Mouse (Mus musculus) MEL (cell line): Measurements from ENCODE around the gene Acly. TPM values are rescaled to one million over a fixed set of nuclear protein-coding genes. Genes with fewer than 3 reads are reported as not detected.

ENCODE experiments used
- DNase-seq: peaks from one replicate; pipeline ENCODE4 v3.0.0; 2011; ENCODE audit warnings: low read depth, low spot score
- H3K27ac ChIP-seq: 2 replicates; pipeline ENCODE4 v1.5.1; 2012; ENCODE audit warnings: low read depth, mild to moderate bottlenecking, control low read depth, low read length, moderate library complexity; ENCODE audit not compliant: control insufficient read depth
- H3K27me3 ChIP-seq, 2 experiments: fragments of 150-350 bp in 1 of 2; sonication (generic) in 1 of 2; 2 replicates each; pipeline ENCODE4 v1.6.1; 2012; ENCODE audit warnings: low read length in 2 of 2, mild to moderate bottlenecking in 2 of 2, improper control_type of control experiment in 1 of 2, moderate library complexity in 1 of 2; ENCODE audit not compliant: insufficient read depth in 2 of 2, control insufficient read depth in 1 of 2
- H3K36me3 ChIP-seq, 2 experiments: 2 replicates each; pipeline ENCODE4 v1.6.1; 2012 to 2014; ENCODE audit warnings: low read length in 2 of 2, improper control_type of control experiment in 1 of 2, inconsistent platforms in 1 of 2, mild to moderate bottlenecking in 1 of 2; ENCODE audit not compliant: insufficient read depth in 2 of 2, control insufficient read depth in 1 of 2
- H3K4me1 ChIP-seq, 2 experiments: fragments of 150-350 bp in 1 of 2; sonication (generic) in 1 of 2; 2 replicates each; pipeline ENCODE4 v1.6.1; 2012; ENCODE audit warnings: low read length in 2 of 2, improper control_type of control experiment in 1 of 2, mild to moderate bottlenecking in 1 of 2; ENCODE audit not compliant: insufficient read depth in 2 of 2, control insufficient read depth in 1 of 2
- H3K4me3 ChIP-seq, 2 experiments: fragments of 150-350 bp in 1 of 2; sonication (generic) in 1 of 2; 2 replicates each; pipeline ENCODE4 v1.5.1; 2012; ENCODE audit warnings: low read depth in 2 of 2, low read length in 2 of 2, mild to moderate bottlenecking in 2 of 2, moderate library complexity in 2 of 2, control low read depth in 1 of 2, improper control_type of control experiment in 1 of 2; ENCODE audit not compliant: control insufficient read depth in 1 of 2, insufficient read depth in 1 of 2
- H3K79me2 ChIP-seq: 2 replicates; pipeline ENCODE4 v1.6.1; 2012; ENCODE audit warnings: mild to moderate bottlenecking, low read length, moderate library complexity; ENCODE audit not compliant: control insufficient read depth, poor library complexity, insufficient read depth
- H3K9ac ChIP-seq: 2 replicates; pipeline ENCODE4 v1.6.1; 2012; ENCODE audit warnings: low read depth, mild to moderate bottlenecking, control low read depth, low read length, moderate library complexity; ENCODE audit not compliant: control insufficient read depth, poor library complexity, severe bottlenecking
- H3K9me3 ChIP-seq: fragments of 150-350 bp; sonication (generic); replicated peaks from 2 replicates; pipeline ENCODE4 v1.6.1; 2012; ENCODE audit warnings: mild to moderate bottlenecking, low read length, improper control_type of control experiment, moderate library complexity; ENCODE audit not compliant: insufficient read depth
- BHLHE40 ChIP-seq: IDR thresholded peaks from 2 replicates; pipeline ENCODE4 v1.6.1; 2012; ENCODE audit warnings: low read depth, mild to moderate bottlenecking, inconsistent platforms, low read length, improper control_type of control experiment, borderline replicate concordance
- CHD1 ChIP-seq: IDR thresholded peaks from 2 replicates; pipeline ENCODE4 v1.6.1; 2012; ENCODE audit warnings: low read depth, mild to moderate bottlenecking, inconsistent platforms, low read length, improper control_type of control experiment
- CHD2 ChIP-seq: IDR thresholded peaks from 2 replicates; pipeline ENCODE4 v1.6.1; 2011; ENCODE audit warnings: low read length, improper control_type of control experiment
- CTCF ChIP-seq, 3 experiments: IDR thresholded peaks in 2 of 3; conservative IDR thresholded peaks in 1 of 3; 2 replicates each; pipeline ENCODE4 v1.5.1; 2011 to 2012; ENCODE audit warnings: low read length in 3 of 3, low read depth in 2 of 3, mild to moderate bottlenecking in 2 of 3, improper control_type of control experiment in 1 of 3, inconsistent platforms in 1 of 3, mixed read lengths in 1 of 3, moderate library complexity in 1 of 3; ENCODE audit not compliant: control insufficient read depth in 1 of 3, insufficient read depth in 1 of 3, poor library complexity in 1 of 3, severe bottlenecking in 1 of 3
- EP300 ChIP-seq, 2 experiments: IDR thresholded peaks; 2 replicates each; pipeline ENCODE4 v1.6.1; 2011; ENCODE audit warnings: improper control_type of control experiment in 2 of 2, low read length in 2 of 2, low read depth in 1 of 2, mild to moderate bottlenecking in 1 of 2
- ETS1 ChIP-seq: IDR thresholded peaks from 2 replicates; pipeline ENCODE4 v1.6.1; 2012; ENCODE audit warnings: low read depth, mild to moderate bottlenecking, inconsistent platforms, low read length, improper control_type of control experiment, moderate library complexity
- GABPA ChIP-seq: IDR thresholded peaks from 2 replicates; pipeline ENCODE4 v1.6.1; 2012; ENCODE audit warnings: low read depth, mild to moderate bottlenecking, inconsistent platforms, low read length, improper control_type of control experiment, moderate library complexity
- GATA1 ChIP-seq: IDR thresholded peaks from 2 replicates; pipeline ENCODE4 v1.6.1; 2011; ENCODE audit warnings: low read depth, low read length, improper control_type of control experiment
- HCFC1 ChIP-seq: IDR thresholded peaks from 2 replicates; pipeline ENCODE4 v1.6.1; 2012; ENCODE audit warnings: low read depth, mild to moderate bottlenecking, inconsistent platforms, low read length, improper control_type of control experiment, moderate library complexity
- JUND ChIP-seq: IDR thresholded peaks from 2 replicates; pipeline ENCODE4 v1.6.1; 2011; ENCODE audit warnings: low read depth, mild to moderate bottlenecking, improper control_type of control experiment, low read length
- KAT2A ChIP-seq: conservative IDR thresholded peaks from 2 replicates; pipeline ENCODE4 v1.6.1; 2012; ENCODE audit warnings: low read depth, low read length, improper control_type of control experiment, inconsistent platforms
- MAFK ChIP-seq: IDR thresholded peaks from 2 replicates; pipeline ENCODE4 v1.6.1; 2011; ENCODE audit warnings: low read depth, mild to moderate bottlenecking, low read length, improper control_type of control experiment, borderline replicate concordance
- MAX ChIP-seq: IDR thresholded peaks from 2 replicates; pipeline ENCODE4 v1.6.1; 2011; ENCODE audit warnings: low read length, improper control_type of control experiment
- MAZ ChIP-seq: IDR thresholded peaks from 2 replicates; pipeline ENCODE4 v1.6.1; 2012; ENCODE audit warnings: low read depth, mild to moderate bottlenecking, inconsistent platforms, low read length, improper control_type of control experiment
- MEF2A ChIP-seq: IDR thresholded peaks from 2 replicates; pipeline ENCODE4 v1.6.1; 2014; ENCODE audit warnings: low read depth, mild to moderate bottlenecking, inconsistent platforms, low read length, improper control_type of control experiment; ENCODE audit not compliant: poor library complexity, insufficient replicate concordance, severe bottlenecking; ENCODE audit errors: extremely low read depth
- MXI1 ChIP-seq: IDR thresholded peaks from 2 replicates; pipeline ENCODE4 v1.6.1; 2011; ENCODE audit warnings: mild to moderate bottlenecking, low read depth, low read length, improper control_type of control experiment
- MYB ChIP-seq: IDR thresholded peaks from 2 replicates; pipeline ENCODE4 v1.6.1; 2011; ENCODE audit warnings: mild to moderate bottlenecking, low read depth, low read length, improper control_type of control experiment
- NELFE ChIP-seq: IDR thresholded peaks from 2 replicates; pipeline ENCODE4 v1.6.1; 2011; ENCODE audit warnings: low read depth, low read length, improper control_type of control experiment
- NRF1 ChIP-seq: IDR thresholded peaks from 2 replicates; pipeline ENCODE4 v1.6.1; 2014; ENCODE audit warnings: low read depth, mild to moderate bottlenecking, inconsistent platforms, low read length, improper control_type of control experiment, moderate library complexity; ENCODE audit not compliant: poor library complexity, insufficient read depth, severe bottlenecking
- POLR2A ChIP-seq, 2 experiments: IDR thresholded peaks; 2 replicates each; pipeline ENCODE4 v1.6.1; 2011 to 2012; ENCODE audit warnings: low read length in 2 of 2, mild to moderate bottlenecking in 2 of 2, control low read depth in 1 of 2, improper control_type of control experiment in 1 of 2, low read depth in 1 of 2, moderate library complexity in 1 of 2; ENCODE audit not compliant: control insufficient read depth in 1 of 2, insufficient read depth in 1 of 2, poor library complexity in 1 of 2
- POLR2AphosphoS2 ChIP-seq: IDR thresholded peaks from 2 replicates; pipeline ENCODE4 v1.6.1; 2011; ENCODE audit warnings: low read length, improper control_type of control experiment
- POLR2AphosphoS5 ChIP-seq: IDR thresholded peaks from 2 replicates; pipeline ENCODE4 v1.6.1; 2012; ENCODE audit warnings: low read depth, borderline replicate concordance, mild to moderate bottlenecking, inconsistent platforms, low read length, moderate library complexity, mixed read lengths
- RCOR1 ChIP-seq: IDR thresholded peaks from 2 replicates; pipeline ENCODE4 v1.6.1; 2012; ENCODE audit warnings: low read depth, mild to moderate bottlenecking, inconsistent platforms, low read length, improper control_type of control experiment
- SIN3A ChIP-seq: IDR thresholded peaks from 2 replicates; pipeline ENCODE4 v1.6.1; 2012; ENCODE audit warnings: low read length, improper control_type of control experiment, inconsistent platforms
- SMC3 ChIP-seq: IDR thresholded peaks from 2 replicates; pipeline ENCODE4 v1.6.1; 2011; ENCODE audit warnings: low read depth, low read length, improper control_type of control experiment
- TAL1 ChIP-seq: IDR thresholded peaks from 2 replicates; pipeline ENCODE4 v1.6.1; 2012; ENCODE audit warnings: mild to moderate bottlenecking, inconsistent platforms, low read length, moderate library complexity, mixed read lengths
- TBP ChIP-seq: IDR thresholded peaks from 2 replicates; pipeline ENCODE4 v1.8.0; 2011; ENCODE audit warnings: low read depth, low read length, improper control_type of control experiment
- TCF12 ChIP-seq: IDR thresholded peaks from 2 replicates; pipeline ENCODE4 v1.6.1; 2014; ENCODE audit warnings: low read depth, mild to moderate bottlenecking, inconsistent platforms, low read length, improper control_type of control experiment, moderate library complexity
- UBTF ChIP-seq: IDR thresholded peaks from 2 replicates; pipeline ENCODE4 v1.6.1; 2012; ENCODE audit warnings: low read depth, mild to moderate bottlenecking, inconsistent platforms, low read length, improper control_type of control experiment, moderate library complexity, borderline replicate concordance; ENCODE audit not compliant: insufficient read depth
- USF1 ChIP-seq: IDR thresholded peaks from 2 replicates; pipeline ENCODE4 v1.6.1; 2014; ENCODE audit warnings: low read depth, mild to moderate bottlenecking, inconsistent platforms, low read length, improper control_type of control experiment, moderate library complexity
- USF2 ChIP-seq, 2 experiments: IDR thresholded peaks; 2 replicates each; pipeline ENCODE4 v1.6.1; 2011 to 2012; ENCODE audit warnings: improper control_type of control experiment in 2 of 2, low read length in 2 of 2, borderline replicate concordance in 1 of 2, inconsistent platforms in 1 of 2, low read depth in 1 of 2, mild to moderate bottlenecking in 1 of 2; ENCODE audit not compliant: insufficient read depth in 1 of 2
- ZC3H11A ChIP-seq: IDR thresholded peaks from 2 replicates; pipeline ENCODE4 v1.6.1; 2012; ENCODE audit warnings: low read depth, mild to moderate bottlenecking, inconsistent platforms, low read length, improper control_type of control experiment
- ZKSCAN1 ChIP-seq: IDR thresholded peaks from 2 replicates; pipeline ENCODE4 v1.6.1; 2012; ENCODE audit warnings: low read depth, mild to moderate bottlenecking, inconsistent platforms, low read length, improper control_type of control experiment, moderate library complexity
- ZNF384 ChIP-seq: IDR thresholded peaks from 2 replicates; pipeline ENCODE4 v1.6.1; 2012; ENCODE audit warnings: low read depth, mild to moderate bottlenecking, inconsistent platforms, low read length, improper control_type of control experiment
- polyA plus RNA-seq, 2 experiments: library from polyadenylated mRNA; stranded (reverse) in 1 of 2; unstranded in 1 of 2; fragments of >175 nt in 1 of 2; fragments of >200 nt in 1 of 2; gene quantifications; 2 replicates each; pipeline versions ENCODE4 v1.2.1 to v1.2.4; 2012; ENCODE audit warnings: low replicate concordance in 2 of 2, low read depth in 1 of 2; ENCODE audit not compliant: insufficient read length in 2 of 2, insufficient read depth in 1 of 2, missing spikeins in 1 of 2
- total RNA-seq: library from RNA; depleted of rRNA; stranded (reverse); fragments of 300-350 nt; gene quantifications from 2 replicates; pipeline ENCODE4 v1.2.3, GENCODE M21; 2012; rRNA removed

Gene Acly
- total RNA-seq = 220 and 234 TPM in 2 replicates
- 100 to 1,000 TPM in 1 of 2 experiments, not detected in 1; 167 TPM for polyA plus RNA-seq

- Histone ChIP-seq H3K9ac (peak within 1 kb of the TSS; percentile 89), H3K4me3 (peak within 1 kb of the TSS; percentile 88 to 93), H3K9me3 (no peaks in the 10 kb centered on the region), H3K27me3 (no peaks in the 10 kb centered on the region), H3K79me2 (peaks cover 30% of the 10 kb centered on the region), H3K27ac (peak within 1 kb of the TSS; percentile 71), H3K36me3 (peaks cover 11 to 23% of the 10 kb centered on the region in 2 experiments; a peak in 3 of 4 replicates), H3K4me1 (peaks cover 0 to 22% of the 10 kb centered on the region in 2 experiments; a peak in 3 of 4 replicates)
- DNase-seq = peak; percentile 100
- TF ChIP-seq BHLHE40 (0 out of 2 replicates have a peak, but pooled peaks have one; percentile 4), ZNF384 (0 out of 2 replicates have a peak, but pooled peaks have one; percentile 19), POLR2A (IDR thresholded peaks at IDR 0.05; ENCODE audit: control insufficient read depth in 1 of 2, insufficient read depth in 1 of 2, low read depth in 1 of 2, low read length in 2 of 2, poor library complexity in 1 of 2) (peak; percentile 97 to 100), NRF1 (peak; percentile 47; the same call in 1 of the 2 replicates), TCF12 (peak; percentile 74; the same call in 1 of the 2 replicates), UBTF (no peak; the same call in 1 of the 2 replicates), POLR2AphosphoS2 (peak; percentile 98), MAFK (0 out of 2 replicates have a peak, but pooled peaks have one; percentile 11), POLR2AphosphoS5 (no peak), MEF2A (no peak), MYB (no peak), ZC3H11A (no peak), USF2 (IDR thresholded peaks at IDR 0.05; ENCODE audit: borderline replicate concordance in 1 of 2, insufficient read depth in 1 of 2, low read depth in 1 of 2, low read length in 2 of 2) (no peak), TAL1 (no peak), ETS1 (0 out of 2 replicates have a peak, but pooled peaks have one; percentile 40), RCOR1 (no peak), SIN3A (peak; percentile 94), MXI1 (peak; percentile 83), CHD1 (no peak), ZKSCAN1 (no peak), CHD2 (peak; percentile 38), EP300 (IDR thresholded peaks at IDR 0.05; ENCODE audit: low read depth in 1 of 2, low read length in 2 of 2) (peak in 1 of 2 experiments; percentile 36; a peak in 1 of 4 replicates), MAX (peak; percentile 83), JUND (no peak), SMC3 (no peak), HCFC1 (peak; percentile 98), USF1 (peak; percentile 65), KAT2A (peak; percentile 87; the same call in 1 of the 2 replicates), TBP (peak; percentile 98), CTCF (IDR thresholded peaks at IDR 0.05 in 2 of 3, conservative IDR thresholded peaks at IDR 0.05 in 1 of 3; ENCODE audit: control insufficient read depth in 1 of 3, insufficient read depth in 1 of 3, low read depth in 2 of 3, low read length in 3 of 3, poor library complexity in 1 of 3, severe bottlenecking in 1 of 3) (no peak), GABPA (no peak), NELFE (peak; percentile 100), MAZ (peak; percentile 26), GATA1 (no peak)
Observed at GRCm38 (mm10) chr11:100527458-100528374, at the start of gene Acly. Gene Acly, minus strand, starts transcription at chr11:100528000.
